Mouse (Mus musculus) adrenal gland, adult (tissue): ENCODE data around the gene Pvalb.

ENCODE experiments used
- DNase-seq, 2 experiments: peaks; one replicate each; pipeline ENCODE4 v3.0.0; 2022 to 2023; ENCODE audit warnings: low spot score in 1 of 2; ENCODE audit not compliant: inconsistent age in 2 of 2

The Pvalb gene

DNA sequence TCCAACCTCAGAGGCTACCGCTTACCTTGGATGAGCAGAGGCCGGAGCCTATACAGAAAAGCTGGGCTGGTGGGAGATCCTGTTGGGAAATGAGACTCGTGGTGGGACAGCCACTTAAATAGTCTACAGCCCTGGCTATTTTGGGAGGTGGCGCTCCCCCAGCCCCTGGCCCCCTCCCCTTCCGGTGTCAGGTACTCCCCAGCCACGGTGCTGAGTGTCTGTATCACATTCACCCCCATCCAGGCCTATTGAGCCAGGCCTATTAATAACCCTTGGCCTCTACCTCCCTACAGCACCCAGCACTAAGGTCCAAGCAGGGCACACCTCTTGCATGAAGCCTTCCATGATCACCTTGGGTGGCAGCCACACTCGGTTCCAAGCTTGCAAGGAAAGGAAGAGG is at the start of gene Pvalb:
Gene Pvalb (minus strand): TSS at position 89 of the 400 bp plus-strand sequence.
- DNase-seq: no peak

DNA sequence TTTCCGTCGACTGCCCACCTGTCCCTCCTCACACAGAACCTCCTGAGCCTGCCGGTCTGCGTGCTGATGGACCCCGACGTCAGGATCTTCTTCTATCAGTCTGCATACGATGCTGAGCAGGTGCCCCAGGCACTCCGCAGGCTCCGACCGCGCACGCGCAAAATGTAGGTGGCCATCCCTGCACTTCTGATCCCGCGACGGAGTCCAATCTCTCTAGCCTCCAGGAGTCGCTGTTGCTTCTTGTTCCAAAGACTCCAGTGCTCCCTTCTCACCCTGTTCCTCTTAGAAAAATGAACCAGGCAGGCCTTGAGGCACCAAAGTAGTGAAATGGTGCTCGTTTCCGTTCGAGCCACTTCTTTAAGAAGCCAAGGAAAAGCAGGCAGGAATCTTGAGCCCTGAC is 48.6 kb upstream of the Pvalb start:
- DNase-seq: peak; percentile 43 to 84

DNA sequence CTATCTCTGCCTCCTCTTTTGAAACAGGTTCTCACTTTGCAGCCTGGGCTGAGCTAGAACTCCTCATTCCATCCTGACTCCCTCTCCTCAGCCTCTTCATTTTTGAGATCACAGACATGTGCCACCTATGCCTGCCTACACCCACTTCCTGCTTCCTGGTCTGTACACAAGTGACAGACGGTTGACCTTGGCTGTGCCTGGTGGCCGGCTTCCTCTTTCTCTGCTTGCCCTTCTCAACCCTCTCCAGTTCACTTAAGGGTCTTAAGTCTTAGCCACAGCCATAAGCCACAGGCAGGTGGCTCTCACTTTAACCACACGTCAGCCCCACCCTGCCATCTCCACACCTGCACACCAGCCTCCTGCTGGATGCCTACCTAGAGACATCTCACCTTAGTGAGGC is 42.2 kb upstream of the Pvalb start:
- DNase-seq: no peak

DNA sequence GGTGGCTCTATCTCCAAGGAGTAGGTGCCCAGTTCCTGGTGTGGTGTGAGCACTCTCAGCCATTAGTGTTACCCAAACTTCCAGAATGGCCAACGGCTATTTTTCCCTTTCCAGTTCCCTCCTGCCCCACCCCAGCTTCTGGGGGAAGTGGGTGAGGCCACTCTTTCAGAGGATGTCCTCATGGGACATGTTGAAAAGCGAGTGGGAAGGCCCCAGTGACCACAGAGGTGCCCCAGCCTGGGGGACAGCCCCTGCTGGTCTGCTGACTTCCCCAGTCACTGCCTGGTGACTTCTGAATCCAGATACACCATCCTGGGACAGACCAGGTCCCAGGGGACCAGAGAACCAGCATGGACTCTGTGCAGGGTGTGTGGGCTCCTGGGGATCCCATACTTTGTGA is 41.5 kb upstream of the Pvalb start:
- DNase-seq: peak in 1 of 2 experiments; percentile 26

DNA sequence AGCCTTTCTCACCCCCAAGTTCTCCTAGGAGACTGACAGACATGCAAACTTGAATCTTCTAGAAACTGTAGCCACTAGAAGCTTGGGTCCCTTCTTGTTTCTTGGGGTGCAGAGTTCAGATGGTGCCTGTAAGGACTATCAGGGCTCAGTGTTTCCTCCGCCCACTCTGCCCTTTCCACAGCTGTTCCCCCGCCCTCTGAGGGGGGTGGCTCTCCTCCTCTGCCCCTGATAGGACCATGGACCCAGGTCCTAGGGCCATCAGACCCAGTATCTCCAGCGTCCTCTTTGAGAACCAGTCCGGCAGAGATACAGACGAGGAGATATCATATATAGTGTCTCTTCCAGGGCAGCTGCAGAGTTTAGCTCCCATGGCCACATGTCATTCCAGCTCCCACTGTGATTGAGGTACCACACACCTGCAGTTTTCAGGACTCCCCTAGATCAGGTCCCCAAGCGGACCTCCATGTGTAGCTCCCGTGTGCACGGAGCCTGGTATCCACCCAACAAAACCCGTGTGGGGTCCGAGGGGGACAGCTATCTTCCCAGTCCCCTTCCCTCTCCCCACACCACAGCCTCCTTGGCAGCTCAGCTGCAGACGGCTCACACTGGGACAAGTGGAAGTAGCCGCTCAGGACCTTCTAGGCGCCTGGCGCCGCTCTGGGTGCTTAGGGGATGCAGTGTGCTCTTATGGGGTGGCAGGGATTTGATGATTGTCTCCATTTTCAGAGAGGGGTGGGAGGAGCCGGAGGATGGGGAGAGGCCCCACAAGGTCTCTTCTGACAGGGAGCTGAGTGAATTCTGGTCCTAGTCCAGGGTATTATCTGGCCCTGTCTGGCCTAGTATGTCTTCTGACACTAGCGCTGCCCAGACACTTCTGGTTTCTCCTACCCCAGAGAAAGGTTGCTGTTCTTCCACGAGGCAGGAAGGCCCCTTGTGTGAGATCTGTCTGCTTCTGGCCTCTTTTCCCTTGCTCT is 40.2 kb upstream of the Pvalb start:
- no peak for DNase-seq

DNA sequence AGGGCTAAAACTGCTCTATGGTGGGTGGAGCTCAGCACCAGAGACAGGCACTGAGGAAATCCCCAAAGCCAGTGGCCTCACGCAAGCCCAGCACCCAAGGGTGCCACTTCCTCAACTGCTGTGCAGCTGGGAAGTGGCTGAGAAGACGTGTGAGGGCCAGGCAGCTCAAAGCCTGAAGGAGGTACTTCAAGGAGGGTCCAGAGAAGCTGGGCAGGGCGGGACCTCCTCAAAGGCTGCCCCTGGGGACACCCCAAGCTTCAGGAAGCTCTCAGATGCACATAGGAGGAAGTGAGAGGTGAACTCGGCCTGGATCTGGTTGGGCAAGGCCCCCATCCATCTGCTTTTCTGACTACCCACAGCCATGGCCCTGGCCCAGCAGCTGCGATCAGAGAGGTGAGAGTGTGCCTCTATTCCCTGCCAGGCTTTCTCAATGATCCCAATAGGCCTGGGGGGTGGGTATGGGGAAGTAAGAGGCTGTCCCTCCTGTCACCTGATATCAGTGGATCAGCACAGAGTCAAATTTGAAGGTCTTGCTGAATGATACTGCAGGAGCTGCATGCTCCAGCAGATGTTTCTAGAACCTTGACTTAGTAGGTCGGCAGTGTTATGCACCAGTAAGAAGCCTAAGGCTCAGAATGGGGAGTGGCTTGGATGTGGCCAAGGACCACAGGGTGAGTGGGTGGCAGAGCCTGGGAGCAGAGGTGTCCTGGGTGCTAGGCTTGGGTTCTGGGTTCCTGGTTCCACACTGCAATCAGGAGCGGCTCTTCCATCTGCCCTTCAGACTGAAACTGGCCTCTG is 38.7 kb upstream of the Pvalb start, which contains the start of gene Ncf4:
Gene Ncf4 (plus strand): TSS at position 107 of the 798 bp plus-strand sequence.
- DNase-seq: peak; percentile 31 to 44

DNA sequence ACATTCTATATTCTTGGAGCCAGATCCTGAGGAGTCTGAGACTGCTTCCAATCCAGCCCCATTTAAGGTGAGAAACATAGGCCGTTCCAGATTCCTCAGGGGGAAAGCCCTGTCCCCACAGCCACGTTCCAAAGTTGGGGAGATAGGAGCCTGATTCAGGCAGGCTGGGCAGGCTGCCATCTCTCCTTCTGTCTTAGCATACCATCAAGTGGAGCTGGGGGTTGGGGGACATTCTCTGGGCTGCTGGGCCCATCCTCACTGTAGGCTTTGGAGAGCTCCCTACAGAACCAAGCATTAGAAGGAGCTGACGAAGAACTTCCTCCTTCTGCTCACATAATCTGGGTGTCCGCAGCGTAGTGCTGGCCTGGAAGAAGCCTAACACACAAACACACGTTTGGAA is 37.6 kb upstream of the Pvalb start:
- DNase-seq: no peak

DNA sequence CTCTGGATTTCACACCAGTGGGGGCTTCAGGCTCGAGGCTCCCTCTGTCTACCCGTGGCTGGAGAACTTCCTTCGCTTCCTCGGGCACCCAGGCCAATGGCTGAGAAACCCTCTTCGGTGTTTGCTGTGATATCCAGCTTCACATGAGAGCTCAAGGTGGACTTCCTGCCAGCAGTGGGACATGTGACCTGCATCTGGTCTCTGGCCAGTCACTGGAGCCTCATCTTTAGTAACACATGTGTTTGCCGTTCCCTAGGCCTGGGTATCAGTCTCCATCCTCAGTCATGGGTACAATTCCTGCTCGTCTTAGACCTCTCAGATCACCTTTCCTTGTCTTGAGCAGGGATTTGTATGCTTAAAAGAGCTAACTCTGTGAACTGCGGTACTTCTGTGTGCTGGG is 36.9 kb upstream of the Pvalb start:
- no peak for DNase-seq

DNA sequence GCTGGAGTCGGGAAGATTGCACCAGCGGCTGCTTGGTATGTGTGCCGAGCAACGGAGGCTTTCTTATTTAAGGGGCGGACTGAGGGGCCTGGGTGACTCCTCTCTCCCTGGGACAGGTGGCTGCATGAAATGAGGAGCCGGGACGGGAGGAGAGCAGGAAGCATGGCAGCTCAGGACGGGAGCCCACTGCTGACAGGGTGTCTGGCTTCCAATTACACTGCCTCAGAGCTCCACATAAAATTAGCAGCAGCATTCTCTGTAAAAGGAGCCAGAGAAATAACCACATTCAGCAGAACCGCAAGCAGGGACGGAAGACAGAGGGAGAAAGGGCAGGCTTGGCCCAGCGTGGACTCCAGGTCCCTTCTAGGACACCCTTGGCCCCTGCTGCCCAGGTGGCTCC is 35.1 kb upstream of the Pvalb start:
- no peak for DNase-seq

DNA sequence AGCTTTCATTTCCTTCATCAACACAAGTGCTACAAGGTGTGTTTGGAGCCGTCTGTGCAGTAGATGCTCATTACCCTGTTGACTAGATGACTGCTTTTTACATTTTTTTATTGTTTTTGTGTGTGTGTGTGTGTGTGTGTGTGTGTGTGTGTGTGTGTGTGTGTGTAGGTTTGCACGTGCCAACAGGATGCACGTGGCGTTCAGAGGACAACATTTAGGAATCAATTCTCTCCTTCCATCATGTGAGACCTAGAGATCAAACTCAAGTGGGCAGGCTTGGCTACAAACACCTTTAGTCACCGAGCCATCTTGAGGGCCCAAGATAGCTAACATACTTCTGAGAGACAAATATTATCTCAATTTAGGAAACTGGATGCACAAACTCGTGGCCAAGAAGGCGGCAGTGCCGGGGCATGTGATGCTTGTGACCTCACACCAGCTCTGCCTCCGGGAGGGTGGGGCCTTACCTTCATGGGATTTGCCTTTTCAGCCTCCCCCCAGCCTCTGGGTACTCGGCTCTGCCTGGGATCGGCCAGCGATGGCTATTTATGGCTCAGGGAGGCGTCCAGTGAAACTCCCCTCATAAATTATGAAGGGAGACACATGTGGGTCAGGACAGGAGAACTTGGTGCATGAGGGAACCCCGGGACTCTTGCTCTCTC is 33.9 kb upstream of the Pvalb start:
- DNase-seq: peak; percentile 18 to 59

DNA sequence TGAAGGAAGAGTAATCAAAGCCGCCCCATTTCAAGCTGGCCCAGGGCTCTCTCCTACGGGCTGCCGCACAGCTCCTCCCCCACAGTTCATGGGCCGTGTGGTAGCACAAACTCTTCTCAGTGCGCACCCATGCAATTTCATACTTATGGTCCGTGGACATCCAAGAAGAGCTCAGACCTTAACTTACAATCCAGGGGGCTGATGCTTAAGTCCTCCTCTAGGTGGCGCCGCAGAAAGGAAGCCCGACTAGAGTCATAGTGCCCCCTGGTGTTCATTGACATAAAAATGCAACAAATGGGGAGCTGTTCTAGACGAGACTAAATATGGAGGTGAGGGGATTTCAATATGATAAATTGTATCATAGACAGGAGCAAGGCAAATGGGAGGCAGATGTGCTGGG is 33.3 kb upstream of the Pvalb start:
- DNase-seq: peak; percentile 55 to 86

DNA sequence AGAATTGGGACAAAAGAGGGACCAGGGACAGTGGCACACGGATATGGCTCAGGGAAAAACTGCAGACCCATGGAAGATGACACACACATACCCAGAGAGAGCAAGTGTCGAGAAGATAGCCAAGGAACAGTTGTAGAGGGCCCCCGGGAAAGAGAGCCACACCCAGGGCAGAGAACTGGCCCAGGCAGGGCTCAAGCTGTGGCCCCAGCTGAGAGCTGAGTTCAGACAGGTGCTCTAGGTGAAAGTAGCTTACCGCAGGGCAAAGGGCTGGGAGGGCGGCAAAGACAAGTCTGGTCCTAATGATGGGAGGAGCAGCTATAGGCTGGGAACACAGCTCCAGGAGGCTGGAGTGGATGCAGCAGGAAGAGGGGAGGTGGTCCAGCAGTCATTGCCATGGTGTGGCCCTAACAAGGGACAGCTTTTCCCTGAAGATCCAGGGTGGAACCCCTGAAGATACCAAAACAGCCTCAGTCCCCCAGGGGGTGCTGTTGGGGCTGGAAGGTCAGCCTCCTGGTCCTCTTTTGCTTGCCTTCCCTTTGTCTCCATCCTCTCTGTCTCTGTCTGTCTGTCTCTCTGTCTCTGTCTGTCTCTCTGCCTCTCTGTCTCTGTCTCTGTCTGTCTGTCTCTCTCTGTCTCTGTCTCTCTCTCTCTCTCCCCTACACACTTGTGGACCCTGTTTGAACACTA is 28.8 kb upstream of the Pvalb start:
- no peak for DNase-seq

DNA sequence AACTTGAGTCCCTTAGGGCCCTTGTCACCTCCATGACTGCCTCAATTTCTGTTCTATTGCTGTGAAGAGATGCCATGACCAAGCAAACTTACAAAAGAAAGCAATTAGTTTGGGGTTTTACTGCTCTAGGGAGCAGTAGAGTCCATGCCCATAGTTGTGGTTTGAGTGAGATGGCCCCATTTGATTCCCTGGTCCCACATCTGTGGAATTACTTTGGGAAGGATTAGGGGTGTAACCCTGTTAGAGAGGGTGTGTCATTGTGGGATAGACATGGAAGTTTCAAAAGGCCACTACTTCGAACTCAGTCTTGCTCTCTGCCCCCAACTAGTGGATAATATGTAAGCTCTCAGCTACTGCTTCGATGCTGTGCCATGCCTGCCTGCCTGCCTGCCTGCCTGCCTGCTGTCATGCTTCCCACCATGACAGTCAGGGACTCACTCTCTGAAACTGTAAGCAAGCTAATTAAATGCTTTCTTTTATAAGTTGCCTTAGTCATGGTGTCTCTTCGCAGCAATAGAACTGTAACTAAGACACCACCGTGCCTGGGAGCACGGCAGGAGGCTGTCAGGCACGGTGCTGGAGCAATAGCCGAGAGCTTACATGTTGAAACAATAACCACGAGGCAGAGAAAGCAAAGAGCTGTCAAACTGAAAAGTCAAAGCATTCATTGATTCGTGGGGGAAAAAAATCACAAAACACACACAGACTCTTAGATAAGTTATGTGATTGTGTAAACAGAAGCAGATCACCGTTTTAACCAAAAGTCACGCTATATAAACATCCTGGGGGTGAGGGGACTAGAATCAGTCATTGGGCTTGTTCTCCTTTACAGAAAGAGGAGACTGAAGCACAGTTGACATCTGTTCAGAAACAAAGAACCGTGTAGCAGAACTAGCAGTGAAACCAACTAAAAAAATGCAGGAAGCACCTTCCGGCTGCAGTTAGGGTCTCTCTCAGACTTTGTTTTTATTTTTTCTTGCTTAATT is 25.4 kb upstream of the Pvalb start:
- DNase-seq: no peak

DNA sequence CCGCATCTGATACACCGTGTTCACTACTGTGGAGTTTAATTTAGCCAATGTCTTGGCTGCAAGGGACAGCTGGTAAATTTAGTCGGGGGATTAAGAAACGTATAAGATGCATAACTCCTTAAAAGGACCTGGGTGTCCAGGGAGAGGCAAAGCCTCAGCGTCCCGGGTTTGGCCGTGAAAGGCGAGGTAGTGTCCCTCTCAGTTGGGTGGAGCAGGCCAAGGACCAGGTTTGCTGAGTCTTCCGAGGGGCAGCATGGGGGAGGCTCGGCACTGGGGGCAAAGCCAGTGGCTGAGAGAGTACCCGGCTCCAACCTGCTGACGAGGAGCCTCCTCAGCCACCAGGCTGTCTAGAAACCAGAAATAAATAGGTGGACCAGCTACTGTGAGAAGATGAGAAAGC is 21.6 kb upstream of the Pvalb start:
- DNase-seq: no peak

DNA sequence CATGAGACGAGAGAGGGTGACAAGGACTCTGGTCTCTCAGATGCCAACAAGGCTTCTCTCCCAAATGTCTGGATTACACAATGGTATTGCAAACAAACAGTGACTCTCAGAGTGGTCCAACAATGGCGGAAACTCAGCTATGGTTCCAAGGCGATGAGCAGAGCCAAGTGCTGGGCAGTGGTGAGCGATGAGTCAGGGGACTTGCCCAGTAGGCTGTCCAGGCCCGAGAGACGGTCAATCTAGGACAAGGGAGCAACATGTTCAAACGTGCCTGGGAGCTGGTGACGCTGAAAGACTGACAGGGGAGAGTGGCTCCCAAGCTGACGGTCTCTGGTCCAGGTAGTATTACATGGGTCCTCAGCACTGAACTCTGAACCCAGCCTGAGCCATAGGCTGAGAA is 9.1 kb upstream of the Pvalb start:
- no peak for DNase-seq

DNA sequence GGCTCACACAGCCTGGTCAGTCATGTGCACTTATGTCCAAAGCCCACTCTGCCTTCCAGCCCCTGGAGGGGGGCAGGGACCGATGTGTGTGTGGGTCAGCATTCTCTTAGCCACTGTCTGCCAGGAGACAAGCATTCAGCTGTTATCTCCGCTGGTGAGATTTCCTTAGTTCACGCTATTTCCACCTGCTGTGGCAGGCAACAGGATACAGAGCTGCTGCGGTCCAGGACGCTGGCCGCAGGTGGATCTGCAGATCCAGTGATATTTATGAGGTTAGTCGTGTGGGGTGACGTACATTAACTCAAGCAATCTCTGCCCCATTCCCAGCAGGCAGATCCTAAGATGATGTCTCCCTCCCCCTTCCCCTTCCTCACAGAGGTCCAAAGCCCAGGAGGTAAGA is 5.2 kb upstream of the Pvalb start:
- no peak for DNase-seq

DNA sequence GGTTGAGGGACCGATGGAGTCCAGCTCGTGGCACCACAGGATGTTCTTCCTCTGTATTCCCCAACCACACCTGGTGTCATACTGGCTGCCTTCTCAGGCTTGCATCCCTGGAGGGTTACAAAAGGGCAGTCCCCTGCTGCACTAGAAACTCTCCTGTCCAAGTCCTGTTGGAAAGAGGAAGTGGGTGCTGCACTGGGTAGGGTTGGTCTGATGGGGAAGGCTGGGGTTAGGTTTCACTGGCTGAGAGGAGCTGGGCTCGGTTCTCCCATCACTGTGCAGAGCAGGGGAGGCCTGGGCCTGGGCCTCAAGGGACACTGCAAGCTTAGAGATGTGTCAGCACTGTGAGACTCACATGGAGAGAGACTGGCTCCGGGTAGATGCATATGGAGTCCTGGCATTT is 4.0 kb upstream of the Pvalb start:
- DNase-seq: no peak

DNA sequence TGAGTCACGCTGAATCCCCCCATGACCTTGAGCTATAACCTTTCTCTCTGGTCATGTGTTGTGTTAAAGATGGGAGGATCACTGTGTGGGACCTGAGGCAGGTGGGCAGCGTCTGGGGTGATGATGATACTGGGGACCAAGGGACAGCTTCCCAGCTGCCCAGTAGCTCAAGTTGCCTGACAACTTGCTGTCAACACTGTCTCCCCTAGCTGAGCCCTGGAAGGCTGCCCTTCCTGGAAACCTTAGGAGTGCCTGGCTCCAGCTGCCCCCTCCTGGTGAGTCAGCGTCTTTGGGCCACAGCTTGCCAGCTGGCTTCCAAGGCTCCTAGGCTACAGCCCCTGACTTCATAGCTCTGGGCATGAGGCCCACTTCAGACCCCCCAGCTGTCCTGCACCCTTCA is 1.0 kb downstream of the Pvalb start:
- peak in 1 of 2 experiments; percentile 57 for DNase-seq

DNA sequence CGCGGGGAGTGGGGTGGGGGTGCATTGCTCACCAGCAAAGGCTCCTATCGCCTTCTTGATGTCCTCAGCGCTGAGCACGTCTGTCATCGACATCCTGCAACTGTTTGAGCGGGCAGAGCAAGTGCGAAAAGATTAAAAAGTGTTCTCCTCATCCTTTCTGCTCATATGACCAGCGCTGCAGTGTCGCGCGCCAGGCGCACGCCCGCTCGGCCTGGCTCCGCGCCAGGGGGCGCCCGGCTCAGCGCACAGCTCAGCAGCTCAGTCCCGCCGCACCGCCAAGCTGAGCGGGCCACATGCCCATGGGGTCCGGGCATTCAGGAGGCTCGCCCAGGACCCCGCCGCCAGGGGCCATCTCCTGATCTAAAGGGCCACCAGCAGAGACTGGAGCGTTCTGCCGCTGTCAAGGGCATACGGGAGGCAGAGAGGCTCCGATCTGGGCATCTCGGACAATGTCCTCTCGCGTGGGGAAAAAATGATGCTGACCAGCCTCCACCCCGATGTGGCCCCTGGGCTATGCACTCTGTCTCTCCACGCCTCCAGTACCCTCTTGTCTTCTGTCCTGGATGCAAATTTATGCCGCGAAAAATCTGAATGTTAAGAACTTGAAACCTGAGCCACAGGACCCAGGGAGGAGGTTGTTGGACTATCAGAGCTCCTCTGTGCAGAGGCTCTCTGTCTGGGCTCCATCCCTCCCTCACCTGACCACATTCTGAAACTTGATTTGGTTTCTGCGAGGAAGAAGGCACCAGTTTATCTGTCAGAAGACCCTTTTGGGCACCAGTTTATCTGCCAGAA is 1.9 kb downstream of the Pvalb start:
- peak; percentile 32 to 67 for DNase-seq
